Mouse (Mus musculus): ENCODE measurements around the gene Olfr594. TPM values are rescaled to one million over a fixed set of nuclear protein-coding genes. Genes with fewer than 3 reads are reported as not detected.
"Not testable (repeated sequence)": the region's sequence is repeated elsewhere in the genome, so short reads cannot be mapped to it uniquely, and the experiment has no call there.

Gene Olfr594
- not detected for total RNA-seq (2021)
- long read RNA-seq, experiment 1 = 0 reads
- long read RNA-seq, experiment 2 = 0 reads

- DNase-seq = no peak
- intact Hi-C loops (cut with DNase I) = no loop called here
These were observed at the start of gene Olfr594 for GRCm38 (mm10) chr7:103216696-103217095. Olfr594 (plus strand) TSS chr7:103216996.

- DNase-seq = no peak
- intact Hi-C loops (cut with DNase I) = no loop called here
These were observed 47.1 kb upstream of the Olfr594 start for GRCm38 (mm10) chr7:103169697-103170096.

- intact Hi-C loops (cut with DNase I) = no loop called here
These were observed 38.6 kb upstream of the Olfr594 start, which contains the start of gene Olfr591 for GRCm38 (mm10) chr7:103178240-103178639. Olfr591 (minus strand) TSS chr7:103178340.

GRCm38 (mm10) chr7:103184503-103184902, 32.3 kb upstream of the Olfr594 start, which contains the start of gene Olfr592:
Olfr592 (plus strand) TSS chr7:103184803.
- DNase-seq; intact Hi-C loops (cut with DNase I): not testable (repeated sequence)

More at GRCm38 (mm10) chr7:103178240-103178639, 38.6 kb upstream of the Olfr594 start, which contains the start of gene Olfr591:
- no peak for DNase-seq

- intact Hi-C loops (cut with DNase I) = no loop called here
- no peak for DNase-seq
These were observed 5.2 kb upstream of the Olfr594 start, which contains the start of gene Olfr593 for GRCm38 (mm10) chr7:103211562-103211961. Olfr593 (plus strand) TSS chr7:103211862.

- intact Hi-C loops (cut with DNase I); DNase-seq: not testable (repeated sequence)
These were observed 4.7 kb upstream of the Olfr594 start for GRCm38 (mm10) chr7:103212050-103212449.

GRCm38 (mm10) chr7:103252405-103252804, 35.6 kb downstream of the Olfr594 start, which contains the start of gene Usp17ld:
Usp17ld (minus strand) TSS chr7:103252505.
- DNase-seq; intact Hi-C loops (cut with DNase I): not testable (repeated sequence)

Small RNA genes lying within 50 kb of the gene (microRNA-seq; reads per million reads assigned to microRNA genes)
- gene Gm23550 = 0 reads per million in 2 experiments
- gene Gm25171 = 0 reads per million in 2 experiments

Other genes starting within 250 kb of the Olfr594 start
- gene Olfr577, start 241.1 kb upstream of the Olfr594 start, total RNA-seq (2021) = not detected
- gene Olfr578, start 227.7 kb upstream of the Olfr594 start, total RNA-seq (2021) = not detected
- not detected for gene Olfr582, start 179.0 kb upstream of the Olfr594 start, total RNA-seq (2021)
- not detected for gene Olfr583, start 165.7 kb upstream of the Olfr594 start, total RNA-seq (2021)
- not detected for gene Olfr584, start 135.1 kb upstream of the Olfr594 start, total RNA-seq (2021)
- not detected for gene Olfr585, start 119.3 kb upstream of the Olfr594 start, total RNA-seq (2021)
- not detected for gene Olfr586, start 91.4 kb upstream of the Olfr594 start, total RNA-seq (2021)
- gene Olfr588-ps1, start 76.1 kb upstream of the Olfr594 start, total RNA-seq (2021) = not detected
- not detected for gene Olfr589, start 60.6 kb upstream of the Olfr594 start, total RNA-seq (2021)
- gene Olfr591, start 38.7 kb upstream of the Olfr594 start, total RNA-seq (2021) = not detected
- not detected for gene Olfr592, start 32.2 kb upstream of the Olfr594 start, total RNA-seq (2021)
- gene Olfr593, start 5.1 kb upstream of the Olfr594 start, total RNA-seq (2021) = not detected
- not detected for gene Usp17ld, start 35.5 kb downstream of the Olfr594 start, total RNA-seq (2021)
- gene Olfr596, start 88.7 kb downstream of the Olfr594 start, total RNA-seq (2021) = not detected
- gene Olfr597, start 99.3 kb downstream of the Olfr594 start, total RNA-seq (2021) = not detected
- not detected for gene Olfr598, start 106.6 kb downstream of the Olfr594 start, total RNA-seq (2021)
- not detected for gene Olfr599, start 118.9 kb downstream of the Olfr594 start, total RNA-seq (2021)
- gene Olfr600, start 132.7 kb downstream of the Olfr594 start, total RNA-seq (2021) = not detected
- gene Olfr601, start 145.7 kb downstream of the Olfr594 start, total RNA-seq (2021) = not detected
- not detected for gene Olfr603, start 169.2 kb downstream of the Olfr594 start, total RNA-seq (2021)
- gene Usp17lc, start 198.1 kb downstream of the Olfr594 start, total RNA-seq (2021) = not detected
- gene Olfr605, start 228.4 kb downstream of the Olfr594 start, total RNA-seq (2021) = not detected
- gene Olfr606, start 232.1 kb downstream of the Olfr594 start, total RNA-seq (2021) = not detected
- not detected for gene Olfr607, start 247.2 kb downstream of the Olfr594 start, total RNA-seq (2021)